Mouse (Mus musculus) G1E (cell line): ENCODE results near the gene Hist1h2bj. TPM values are rescaled to one million over a fixed set of nuclear protein-coding genes. Genes with fewer than 3 reads are reported as not detected.

Experiments used
- ATAC-seq: 2 replicates; pipeline ENCODE4 v1.8.0; 2016; ENCODE audit warnings: mild to moderate bottlenecking; ENCODE audit not compliant: insufficient number of reproducible peaks, poor library complexity, low FRiP score, severe bottlenecking; ENCODE audit errors: extremely low read depth
- DNase-seq: peaks from one replicate; pipeline ENCODE4 v3.0.0; 2012; ENCODE audit warnings: low spot score
- H3K27me3 ChIP-seq: 2 replicates; pipeline ENCODE4 v1.6.1; 2012; ENCODE audit warnings: mild to moderate bottlenecking, low read length, inconsistent platforms; ENCODE audit not compliant: insufficient read depth
- H3K36me3 ChIP-seq: replicated peaks from 2 replicates; pipeline ENCODE3; 2012; ENCODE audit warnings: mild to moderate bottlenecking, inconsistent platforms
- H3K4me1 ChIP-seq: 2 replicates; pipeline ENCODE4 v1.6.1; 2012; ENCODE audit warnings: low read depth, low read length, inconsistent platforms, mixed read lengths; ENCODE audit not compliant: insufficient read depth
- H3K4me3 ChIP-seq: 2 replicates; pipeline ENCODE4 v1.5.1; 2012; ENCODE audit warnings: low read depth, mild to moderate bottlenecking, inconsistent platforms, low read length, moderate library complexity, mixed read lengths
- H3K9me3 ChIP-seq: replicated peaks from 2 replicates; pipeline ENCODE4 v1.6.1; 2012; ENCODE audit warnings: inconsistent platforms
- CTCF ChIP-seq: IDR thresholded peaks from 2 replicates; pipeline ENCODE4 v1.5.1; 2012; ENCODE audit warnings: low read depth, low read length, inconsistent platforms, mixed read lengths
- GATA1 ChIP-seq: IDR thresholded peaks from 2 replicates; pipeline ENCODE4 v1.6.1; 2012; ENCODE audit warnings: borderline replicate concordance, low read length, inconsistent platforms, mixed read lengths
- GATA2 ChIP-seq: IDR thresholded peaks from 2 replicates; pipeline ENCODE4 v1.6.1; 2012; ENCODE audit warnings: low read depth, low read length, inconsistent platforms, borderline replicate concordance
- POLR2AphosphoS5 ChIP-seq: IDR thresholded peaks from 2 replicates; pipeline ENCODE4 v1.6.1; 2012; ENCODE audit warnings: low read depth, low read length, inconsistent platforms; ENCODE audit not compliant: insufficient replicate concordance
- TAL1 ChIP-seq: conservative IDR thresholded peaks from 2 replicates; pipeline ENCODE4 v1.6.1; 2012; ENCODE audit warnings: low read depth, low read length, inconsistent platforms, mixed read lengths
- polyA plus RNA-seq: library from polyadenylated mRNA; stranded (reverse); fragments of >175 nt; gene quantifications from 2 replicates; pipeline ENCODE4 v1.2.3, GENCODE M21; 2012
- total RNA-seq, 2 experiments: library from RNA; stranded (forward) in 1 of 2; stranded (reverse) in 1 of 2; fragments of 200-1000 nt in 1 of 2; fragments of >200 nt in 1 of 2; fragmentation: Nextera tagmentation in 1 of 2; gene quantifications; 2 replicates each; pipeline ENCODE4 v1.2.3; 2014 to 2017

Hist1h2bj gene
- total and polyA plus RNA-seq, 3 experiments, result 10.5 to 205 (median 49.5) TPM

DNA sequence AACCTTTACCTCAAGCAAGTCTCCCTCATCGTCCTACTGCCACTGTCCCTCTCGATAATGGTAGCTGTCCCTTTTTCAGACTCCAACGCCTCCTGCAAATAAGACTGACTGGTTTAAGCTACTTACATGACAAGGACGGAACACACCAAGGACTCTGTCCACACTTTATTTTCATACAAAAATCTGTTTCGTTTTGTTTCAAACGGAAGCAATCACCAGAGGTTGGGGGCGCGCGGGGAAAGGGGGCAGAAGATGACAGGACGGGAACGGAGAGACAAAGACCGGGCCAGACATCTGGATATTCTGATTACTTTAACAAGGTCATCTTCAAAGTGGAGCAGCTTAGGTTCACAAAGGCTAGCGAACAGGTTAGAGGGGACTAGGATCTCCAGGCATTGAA, 29.3 kb upstream of the Hist1h2bj start:
- H3K9me3 ChIP-seq, result no peaks in the 10 kb centered on the region
- H3K4me3 ChIP-seq, result no peak overlapping the region
- H3K36me3 ChIP-seq, result no peaks in the 10 kb centered on the region
- ATAC-seq (no peak), DNase-seq (no peak)
- TF ChIP-seq TAL1 (no peak), POLR2AphosphoS5 (no peak), CTCF (no peak), GATA1 (no peak), GATA2 (no peak)
- peaks cover 14% of the 10 kb centered on the region; the same call in 1 of the 2 replicates for H3K4me1 ChIP-seq
- peaks cover 31% of the 10 kb centered on the region for H3K27me3 ChIP-seq

DNA sequence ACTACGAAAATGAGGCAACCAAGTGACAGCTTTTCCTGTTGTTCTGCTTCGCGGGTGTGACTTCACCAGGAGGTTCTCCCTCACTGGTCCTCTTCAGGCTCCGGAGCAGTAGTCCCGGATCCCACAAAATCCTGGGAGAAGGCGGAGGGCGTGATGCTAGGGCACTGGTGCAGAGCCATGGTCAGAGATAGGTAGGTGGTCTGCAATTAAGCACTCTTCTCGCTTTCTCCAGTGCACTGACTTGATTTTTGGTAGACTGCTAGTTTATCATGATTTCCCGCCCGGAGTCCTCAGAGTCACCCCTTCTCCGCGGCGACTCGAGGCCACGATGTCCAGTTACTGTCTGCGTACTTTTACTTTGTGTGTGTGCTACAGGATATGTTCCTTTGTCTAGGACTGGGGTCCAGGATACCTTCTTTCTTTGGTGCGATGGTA, 28.6 kb upstream of the Hist1h2bj start:
- no peak for ATAC-seq
- peaks cover 15% of the 10 kb centered on the region; the same call in 1 of the 2 replicates for H3K4me1 ChIP-seq
- H3K9me3 ChIP-seq, result no peaks in the 10 kb centered on the region
- TF ChIP-seq CTCF (no peak), GATA1 (no peak), TAL1 (no peak), GATA2 (no peak), POLR2AphosphoS5 (no peak)
- peaks cover 28% of the 10 kb centered on the region for H3K27me3 ChIP-seq
- no peak for DNase-seq
- H3K4me3 ChIP-seq, result no peak overlapping the region
- no peaks in the 10 kb centered on the region for H3K36me3 ChIP-seq

DNA sequence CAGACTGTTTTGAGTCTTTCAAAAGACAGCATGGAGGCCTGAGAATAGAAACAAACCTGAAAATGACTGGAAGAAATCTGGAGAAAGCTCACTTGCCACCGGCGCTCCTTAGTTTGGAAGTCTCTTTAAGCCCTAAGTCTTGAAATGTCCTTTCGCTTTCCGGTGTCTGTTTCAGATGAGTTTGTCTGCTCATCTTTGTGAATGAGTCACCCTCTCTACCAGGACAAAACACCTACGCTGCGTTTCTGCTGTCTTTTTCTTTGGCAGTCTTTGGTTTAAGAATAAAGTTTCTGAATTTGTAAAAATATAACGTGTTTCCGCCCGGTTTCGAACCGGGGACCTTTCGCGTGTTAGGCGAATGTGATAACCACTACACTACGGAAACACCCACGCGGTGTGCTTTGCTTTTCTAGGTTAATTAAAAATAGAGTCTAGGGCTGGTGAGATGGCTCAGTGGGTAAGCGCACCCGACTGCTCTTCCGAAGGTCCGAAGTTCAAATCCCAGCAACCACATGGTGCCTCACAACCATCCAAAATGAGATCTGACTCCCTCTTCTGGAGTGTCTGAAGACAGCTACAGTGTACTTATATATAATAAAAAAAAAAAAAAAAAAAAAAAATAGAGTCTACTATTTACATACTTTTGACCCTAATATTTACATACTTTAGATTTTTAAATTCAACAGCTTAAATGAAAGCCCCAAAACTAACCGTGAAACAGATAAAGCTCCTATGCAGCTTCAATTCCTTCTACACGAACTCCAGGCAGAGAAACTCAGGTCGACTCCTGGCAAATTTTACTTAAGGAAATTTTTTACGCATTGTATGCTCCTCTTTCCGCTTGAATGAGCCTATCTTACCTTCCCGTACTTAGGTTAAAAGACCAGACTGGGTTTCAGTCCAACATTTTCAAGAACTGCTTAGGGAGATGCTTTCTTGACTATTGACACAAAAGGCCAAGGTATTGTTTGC, 27.2 kb upstream of the Hist1h2bj start:
- H3K27me3 ChIP-seq, result peaks cover 20% of the 10 kb centered on the region
- H3K4me1 ChIP-seq, result peaks cover 24% of the 10 kb centered on the region
- no peak for DNase-seq
- no peak overlapping the region; the same call in 1 of the 2 replicates for H3K4me3 ChIP-seq
- H3K36me3 ChIP-seq, result no peaks in the 10 kb centered on the region
- peak; percentile 54; the same call in 1 of the 2 replicates for ATAC-seq
- no peaks in the 10 kb centered on the region for H3K9me3 ChIP-seq
- TF ChIP-seq CTCF (no peak), GATA2 (no peak)

DNA sequence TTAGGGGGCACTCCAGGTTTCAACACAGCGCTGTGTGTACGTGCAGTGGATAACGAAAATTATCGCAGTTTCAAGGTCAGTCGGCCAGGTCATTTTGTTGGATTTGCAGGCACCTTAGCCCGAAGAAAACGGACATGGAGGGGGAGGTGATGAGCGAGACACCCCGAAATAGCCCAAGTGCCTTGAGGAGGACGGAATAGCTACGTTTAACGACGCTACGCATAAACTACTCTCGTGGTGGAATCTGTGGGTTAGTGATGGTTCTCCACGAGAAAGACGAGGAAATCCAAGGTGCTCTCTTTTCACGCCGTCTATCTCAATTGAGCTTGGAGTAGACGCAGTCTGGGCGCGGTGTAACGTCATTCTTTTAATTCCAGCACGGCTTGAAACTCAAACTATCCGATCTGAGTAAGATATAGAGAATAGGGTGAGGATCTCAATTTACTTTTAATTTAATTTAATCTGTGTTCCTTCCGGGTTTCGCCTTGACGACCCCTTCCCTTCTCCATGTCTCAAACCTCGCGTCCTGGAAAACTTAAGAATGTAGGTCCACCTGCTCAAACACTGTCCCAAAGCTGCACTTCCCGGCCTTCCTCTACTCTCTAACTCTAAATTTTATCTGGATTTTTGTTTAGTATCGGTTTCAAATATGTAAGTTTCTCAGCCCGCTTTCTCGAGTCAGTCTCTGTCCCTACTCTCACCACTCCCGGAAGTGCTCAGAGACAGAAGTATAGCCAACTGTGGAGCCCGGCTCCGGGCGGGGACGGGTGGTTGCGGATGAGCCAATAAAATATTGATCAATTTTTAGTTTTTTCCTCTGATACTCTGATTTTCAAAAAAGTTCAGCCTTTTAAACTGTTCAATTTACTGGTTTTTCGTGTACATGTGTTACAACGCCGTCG, 22.8 kb upstream of the Hist1h2bj start:
- no peak for DNase-seq
- Histone ChIP-seq H3K4me3 (peak overlapping the region; percentile 71), H3K4me1 (peaks cover 23% of the 10 kb centered on the region), H3K9me3 (no peaks in the 10 kb centered on the region), H3K27me3 (peaks cover 5% of the 10 kb centered on the region; the same call in 1 of the 2 replicates), H3K36me3 (no peaks in the 10 kb centered on the region)
- ATAC-seq, result peak; percentile 52; the same call in 1 of the 2 replicates
- TF ChIP-seq GATA1, result no peak
- TF ChIP-seq GATA2, result no peak
- TF ChIP-seq TAL1, result no peak
- no peak for TF ChIP-seq POLR2AphosphoS5
- TF ChIP-seq CTCF, result no peak

GRCm38 (mm10) chr13:22020901-22021339, 22.1 kb upstream of the Hist1h2bj start:
- Histone ChIP-seq H3K9me3 (no peaks in the 10 kb centered on the region), H3K4me1 (peaks cover 22% of the 10 kb centered on the region), H3K4me3 (peak overlapping the region; percentile 71), H3K36me3 (no peaks in the 10 kb centered on the region), H3K27me3 (peaks cover 5% of the 10 kb centered on the region; the same call in 1 of the 2 replicates)
- no peak for TF ChIP-seq GATA1
- ATAC-seq, result peak; percentile 37; the same call in 1 of the 2 replicates
- DNase-seq, result no peak

DNA sequence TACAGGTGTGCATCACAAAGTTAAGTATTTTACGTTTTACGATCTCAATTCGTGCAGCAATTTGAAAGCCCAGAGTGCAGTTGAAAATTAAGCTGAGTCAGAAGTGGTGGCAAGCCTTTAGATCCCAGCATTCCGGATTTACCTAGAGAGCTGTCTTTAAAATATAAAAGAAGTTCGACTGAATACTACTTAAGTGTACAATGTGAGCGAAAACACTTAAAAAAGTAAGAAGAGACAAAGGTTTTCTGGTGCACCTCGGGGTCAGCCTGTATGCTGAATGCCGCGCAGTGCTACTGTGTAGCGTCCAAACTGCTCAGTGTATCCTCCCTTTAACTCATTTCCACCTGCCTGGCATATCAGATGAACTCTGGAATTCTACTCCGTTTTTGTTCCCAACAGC, 21.4 kb upstream of the Hist1h2bj start:
- peak overlapping the region; percentile 71 for H3K4me3 ChIP-seq
- H3K27me3 ChIP-seq, result peaks cover 5% of the 10 kb centered on the region; the same call in 1 of the 2 replicates
- H3K4me1 ChIP-seq, result peaks cover 23% of the 10 kb centered on the region
- H3K9me3 ChIP-seq, result no peaks in the 10 kb centered on the region
- no peaks in the 10 kb centered on the region for H3K36me3 ChIP-seq
- TF ChIP-seq CTCF (no peak), TAL1 (no peak), GATA1 (no peak), POLR2AphosphoS5 (no peak), GATA2 (no peak)
- DNase-seq (no peak), ATAC-seq (no peak)
